17 mouse cellular contexts compared by ENCODE assay signal in genomic region chr4:148517809-148518208, GRCm38 (mm10). TPM values are rescaled to one million over a fixed set of nuclear protein-coding genes. Genes with fewer than 3 reads are reported as not detected.
DNase-seq lines count a peak whose midpoint lies in the region; ATAC-seq and TF ChIP-seq lines count a peak whose summit lies in the region.
"Had no signal": no experiment of that assay in that cellular context is flagged by ENCODE, and none has a peak within 500 bp of the region (broad histone marks: within the 10 kb centered on the region; RNA-seq: fewer than 3 reads in every experiment).

No protein-coding gene starts in this region.

- H3K4me3 ChIP-seq in heart, embryonic 10.5 days: no peak overlapping the region
- no peak overlapping the region for H3K4me3 ChIP-seq in limb, embryonic 14.5 days (replicated peaks; ENCODE audit: low read length)
- no peak overlapping the region for H3K4me3 ChIP-seq in limb, embryonic 10.5 days
- no peak overlapping the region for H3K4me3 ChIP-seq in hindbrain, postnatal 0 days (ENCODE audit: low read length)
- no peak overlapping the region for H3K4me3 ChIP-seq in olfactory bulb, adult 2 months (ENCODE audit: insufficient read depth, low read depth, low read length)
- H3K4me3 ChIP-seq: embryonic facial prominence, embryonic 12.5 days; liver, embryonic 12.5 days; stomach, embryonic 15.5 days had no signal

- no peak for TF ChIP-seq POLR2A in limb, embryonic 14.5 days (IDR thresholded peaks at IDR 0.05; ENCODE audit: borderline replicate concordance, extremely low read depth, insufficient read depth, insufficient read length)
- TF ChIP-seq POLR2A in olfactory bulb, adult 2 months (IDR thresholded peaks at IDR 0.05; ENCODE audit: insufficient read depth, low read depth, low read length): no peak

- H3K4me1 ChIP-seq in heart, embryonic 10.5 days: peaks cover 14% of the 10 kb centered on the region
- no peaks in the 10 kb centered on the region for H3K4me1 ChIP-seq in limb, embryonic 14.5 days (ENCODE audit: control insufficient read depth, insufficient read depth, low read length)
- peaks cover 3% of the 10 kb centered on the region; the same call in 1 of the 2 replicates for H3K4me1 ChIP-seq in limb, embryonic 10.5 days
- H3K4me1 ChIP-seq in hindbrain, postnatal 0 days (ENCODE audit: insufficient read depth, low read length): no peaks in the 10 kb centered on the region
- peaks cover 32% of the 10 kb centered on the region for H3K4me1 ChIP-seq in olfactory bulb, adult 2 months (ENCODE audit: control insufficient read depth, insufficient read depth, low read length)
- H3K4me1 ChIP-seq: embryonic facial prominence, embryonic 12.5 days; liver, embryonic 12.5 days; stomach, embryonic 15.5 days had no signal

- ATAC-seq in limb, embryonic 14.5 days (ENCODE audit: low FRiP score, low read depth): no peak
- ATAC-seq in hindbrain, postnatal 0 days: no peak
- ATAC-seq: inflammation-experienced regulatory T-cells, adult 6 months; liver, embryonic 12.5 days; lung, postnatal 0 days had no signal

- H3K27me3 ChIP-seq in heart, embryonic 10.5 days (ENCODE audit: insufficient read depth, poor library complexity, severe bottlenecking): no peaks in the 10 kb centered on the region
- no peaks in the 10 kb centered on the region for H3K27me3 ChIP-seq in limb, embryonic 14.5 days (ENCODE audit: control insufficient read depth, insufficient read depth, low read length)
- no peaks in the 10 kb centered on the region for H3K27me3 ChIP-seq in limb, embryonic 10.5 days (ENCODE audit: low read depth, poor library complexity, severe bottlenecking)
- H3K27me3 ChIP-seq in hindbrain, postnatal 0 days (ENCODE audit: insufficient read depth, low read length): no peaks in the 10 kb centered on the region
- H3K27me3 ChIP-seq: embryonic facial prominence, embryonic 12.5 days; liver, embryonic 12.5 days; stomach, embryonic 15.5 days had no signal

- DNase-seq in heart, embryonic 10.5 days (ENCODE audit: low spot score): no peak
- DNase-seq in heart, postnatal 4 days: no peak
- DNase-seq in limb, embryonic 14.5 days (ENCODE audit: low spot score): no peak
- DNase-seq in limb, embryonic 10.5 days (ENCODE audit: low spot score): no peak
- DNase-seq in hindbrain, postnatal 0 days (ENCODE audit: low spot score): no peak
- DNase-seq in thymus, postnatal 36 days: no peak
- DNase-seq in frontal cortex, adult 2 months (ENCODE audit: extremely low spot score in 1 of 2, low spot score in 1 of 2): no peak
- DNase-seq: cerebellum, adult 8-10 months; heart, adult 18-20 months; thymus, postnatal 4 days had no signal

- no peak for TF ChIP-seq CTCF in hindbrain, postnatal 0 days (IDR thresholded peaks at IDR 0.05; ENCODE audit: low read depth)
- TF ChIP-seq CTCF in olfactory bulb, adult 2 months (IDR thresholded peaks at IDR 0.05; ENCODE audit: insufficient read depth, low read depth, low read length): no peak

- H3K27ac ChIP-seq in heart, embryonic 10.5 days: 0 out of 2 replicates have a peak overlapping the region, but pooled peaks have one; percentile 3
- no peak overlapping the region for H3K27ac ChIP-seq in limb, embryonic 14.5 days (replicated peaks; ENCODE audit: low read depth, low read length)
- no peak overlapping the region for H3K27ac ChIP-seq in limb, embryonic 10.5 days
- H3K27ac ChIP-seq in hindbrain, postnatal 0 days: peak overlapping the region; percentile 43; the same call in 1 of the 2 replicates
- H3K27ac ChIP-seq in olfactory bulb, adult 2 months (ENCODE audit: insufficient read depth, low read depth, low read length): peak overlapping the region; percentile 62
- H3K27ac ChIP-seq: liver, embryonic 12.5 days; stomach, embryonic 15.5 days had no signal

- H3K9me3 ChIP-seq in heart, embryonic 10.5 days: no peaks in the 10 kb centered on the region
- H3K9me3 ChIP-seq in limb, embryonic 14.5 days (ENCODE audit: control insufficient read depth, low read length): no peaks in the 10 kb centered on the region
- no peaks in the 10 kb centered on the region for H3K9me3 ChIP-seq in limb, embryonic 10.5 days (replicated peaks)
- H3K9me3 ChIP-seq in hindbrain, postnatal 0 days (ENCODE audit: low read length): no peaks in the 10 kb centered on the region
- H3K9me3 ChIP-seq: embryonic facial prominence, embryonic 12.5 days; G1E; liver, embryonic 12.5 days; stomach, embryonic 15.5 days had no signal

- H3K9ac ChIP-seq in limb, embryonic 14.5 days (ENCODE audit: low read depth, low read length, severe bottlenecking): 0 out of 2 replicates have a peak overlapping the region, but pooled peaks have one; percentile 4
- peak overlapping the region; percentile 13; the same call in 1 of the 2 replicates for H3K9ac ChIP-seq in hindbrain, postnatal 0 days (replicated peaks; ENCODE audit: low read length)
- H3K9ac ChIP-seq: embryonic facial prominence, embryonic 12.5 days; liver, embryonic 12.5 days; stomach, embryonic 15.5 days had no signal

- WGBS in heart, embryonic 10.5 days: 59% methylated on average over 4 of the region's 4 CpGs
- WGBS in limb, embryonic 14.5 days: 50% methylated on average over 4 of the region's 4 CpGs
- 62% methylated on average over 4 of the region's 4 CpGs for WGBS in limb, embryonic 10.5 days
- 49% methylated on average over 4 of the region's 4 CpGs for WGBS in hindbrain, postnatal 0 days
- WGBS in olfactory bulb, adult 2 months: 24% methylated on average over 4 of the region's 4 CpGs

- H3K36me3 ChIP-seq in heart, embryonic 10.5 days: peaks cover 81% of the 10 kb centered on the region
- H3K36me3 ChIP-seq in limb, embryonic 14.5 days (ENCODE audit: control insufficient read depth, insufficient read depth, low read length): peaks cover 78% of the 10 kb centered on the region
- H3K36me3 ChIP-seq in limb, embryonic 10.5 days: peaks cover 93% of the 10 kb centered on the region
- peaks cover 45% of the 10 kb centered on the region for H3K36me3 ChIP-seq in hindbrain, postnatal 0 days (ENCODE audit: insufficient read depth, low read length)

- H3K4me2 ChIP-seq in limb, embryonic 14.5 days (replicated peaks; ENCODE audit: low read depth, low read length, severe bottlenecking): no peak overlapping the region
- H3K4me2 ChIP-seq in hindbrain, postnatal 0 days (ENCODE audit: low read depth, low read length): no peak overlapping the region
- H3K4me2 ChIP-seq: embryonic facial prominence, embryonic 12.5 days; liver, embryonic 12.5 days; stomach, embryonic 15.5 days had no signal

RNA-seq across cellular contexts. Expression of gene Angptl7, which starts 17.5 kb away (rescaled TPM):
- 2.8 and 4.3 TPM in 2 replicates for polyA plus RNA-seq in heart, embryonic 10.5 days (2016; fragmentation: Nextera tagmentation; extraction: Ambion mirVana)
- 1 to 10 TPM; 3.9 to 5.6 TPM for total RNA-seq in heart, postnatal 4 days (2021)
- polyA plus RNA-seq in limb, embryonic 14.5 days (2012; rRNA removed): 1.4 and 2.2 TPM in 2 replicates
- polyA plus RNA-seq in limb, embryonic 14.5 days (2014; fragmentation: Nextera tagmentation; extraction: Ambion mirVana): 1.6 and 1.9 TPM in 2 replicates
- polyA plus RNA-seq in limb, embryonic 10.5 days (2016; fragmentation: Nextera tagmentation; extraction: Ambion mirVana): 0.23 and 0.56 TPM in 2 replicates
- total RNA-seq in hindbrain, postnatal 0 days (2014; rRNA removed): 0.21 TPM in 1 of 2 replicates, not detected in the other
- polyA plus RNA-seq in hindbrain, postnatal 0 days (2015; fragmentation: Nextera tagmentation; extraction: Ambion mirVana): 0.31 and 0.44 TPM in 2 replicates
- not detected in 2 replicates for polyA plus RNA-seq in olfactory bulb, adult 2 months (2012; ENCODE audit: insufficient read depth, insufficient read length, low replicate concordance, missing spikeins)
- polyA plus RNA-seq in frontal cortex, adult 2 months (2012; rRNA removed): 0.28 and 0.40 TPM in 2 replicates
- polyA plus RNA-seq: G1E had no signal

RNA-seq across cellular contexts. Expression of gene Exosc10, which starts 40.4 kb away (rescaled TPM):
- 82.7 and 90.1 TPM in 2 replicates for polyA plus RNA-seq in heart, embryonic 10.5 days (2016; fragmentation: Nextera tagmentation; extraction: Ambion mirVana)
- 10 to 100 TPM; 62.4 to 66.2 TPM for total RNA-seq in heart, postnatal 4 days (2021)
- 70.2 and 74.5 TPM in 2 replicates for polyA plus RNA-seq in limb, embryonic 14.5 days (2012; rRNA removed)
- 92.8 and 93.0 TPM in 2 replicates for polyA plus RNA-seq in limb, embryonic 14.5 days (2014; fragmentation: Nextera tagmentation; extraction: Ambion mirVana)
- polyA plus RNA-seq in limb, embryonic 10.5 days (2016; fragmentation: Nextera tagmentation; extraction: Ambion mirVana): 108 and 115 TPM in 2 replicates
- 69.5 and 72.0 TPM in 2 replicates for total RNA-seq in hindbrain, postnatal 0 days (2014; rRNA removed)
- polyA plus RNA-seq in hindbrain, postnatal 0 days (2015; fragmentation: Nextera tagmentation; extraction: Ambion mirVana): 67.8 and 68.1 TPM in 2 replicates
- polyA plus RNA-seq in olfactory bulb, adult 2 months (2012; ENCODE audit: insufficient read depth, insufficient read length, low replicate concordance, missing spikeins): not detected in 2 replicates
- polyA plus RNA-seq in frontal cortex, adult 2 months (2012; rRNA removed): 44.8 and 45.4 TPM in 2 replicates

Comparison
In these comparisons a context has a peak if more than half of its experiments do, and no peak if none do; other contexts are left out.
1. H3K27ac ChIP-seq: peak in heart, embryonic 10.5 days (single experiment), hindbrain, postnatal 0 days (single experiment) and olfactory bulb, adult 2 months (single experiment); none in limb, embryonic 14.5 days (single experiment) and limb, embryonic 10.5 days (single experiment).